Mouse (Mus musculus) gastrocnemius, postnatal 36 days (tissue): ENCODE results near the gene Sema4f. TPM values are rescaled to one million over a fixed set of nuclear protein-coding genes. Genes with fewer than 3 reads are reported as not detected.

Experiments used
- DNase-seq, 2 experiments: peaks; one replicate each; pipeline ENCODE4 v3.0.0; 2022
- intact Hi-C: fragments of 180-260 bp; cut with DNase I; formaldehyde crosslinking; loops from one replicate; pipeline ENCODE4 v1.15.1; 2025
- long read RNA-seq, 2 experiments: library from polyadenylated mRNA; stranded (forward); transcript quantifications; one replicate each; pipeline ENCODE4 v2.0.0; 2021
- total RNA-seq, 2 experiments: library from RNA; stranded (reverse); gene quantifications; 2 replicates each; pipeline ENCODE4 v1.2.3; 2021

The Sema4f gene
- total RNA-seq, result under 1 TPM; 0.10 to 0.15 TPM
- long read RNA-seq, experiment 1, partial matches to known transcripts, result 0 of 1 reads
- long read RNA-seq, experiment 1, other reads (novel, unspliced or antisense), result 0 of 1 reads
- long read RNA-seq, experiment 2, partial matches to known transcripts, result 0 of 1 reads
- long read RNA-seq, experiment 2, other reads (novel, unspliced or antisense), result 1 of 1 reads

DNA sequence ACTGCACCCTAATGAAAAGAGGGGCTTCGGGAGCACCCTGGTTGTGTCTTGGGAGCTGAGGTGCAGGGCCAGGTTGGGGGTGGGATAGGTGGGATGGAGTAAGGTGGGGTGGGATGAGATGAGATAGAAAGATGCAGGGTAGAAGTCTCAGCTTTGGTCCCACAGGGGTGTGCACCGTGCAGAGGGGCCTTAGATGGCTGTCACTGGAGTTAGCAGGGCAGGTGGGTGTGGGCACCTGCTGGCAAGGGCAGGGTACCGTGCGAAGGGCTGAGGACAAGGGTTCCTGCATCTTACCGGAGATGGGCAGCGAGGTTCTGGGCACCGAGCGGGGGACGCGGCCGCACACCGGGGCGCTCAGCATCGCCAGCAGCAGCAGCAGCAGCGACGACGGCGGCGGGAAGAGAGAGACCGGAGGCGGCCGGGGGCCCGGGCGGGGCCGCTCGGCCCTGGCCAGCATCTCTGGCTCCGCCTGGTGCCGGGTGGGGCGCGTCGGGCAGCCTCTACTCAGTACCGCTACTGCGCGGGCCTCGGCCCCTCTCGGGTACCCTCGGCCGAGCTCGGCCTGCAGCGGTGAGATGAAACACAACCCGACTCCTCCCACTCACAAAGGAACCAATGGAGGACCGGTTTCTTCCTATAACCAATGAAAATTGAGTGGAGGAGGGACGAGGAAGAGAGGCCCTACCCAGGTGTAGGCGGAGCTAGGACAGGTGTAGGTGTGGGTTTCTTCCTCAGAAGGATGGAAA lies at the start of gene Sema4f:
Gene Sema4f (minus strand): TSS at position 603 of the 746 bp plus-strand sequence.
- intact Hi-C loops, result no loop called here
- DNase-seq, result no peak

GRCm38 (mm10) chr6:82987411-82987971 lies 47.9 kb upstream of the Sema4f start:
- DNase-seq, result no peak
- intact Hi-C loops, result no loop called here

- DNase-seq, result no peak
- intact Hi-C loops, result loop anchor here (2.0 to 5.0 kb wide), 3 partner anchors 54 to 260 kb away; no protein-coding TSS in a partner anchor
Measured at GRCm38 (mm10) chr6:82971031-82971430, 31.5 kb upstream of the Sema4f start.

- DNase-seq, result no peak
- intact Hi-C loops, result loop anchor here (2.0 to 5.0 kb wide), 3 partner anchors 52 to 259 kb away; no protein-coding TSS in a partner anchor
Measured at GRCm38 (mm10) chr6:82969249-82970084, 29.9 kb upstream of the Sema4f start.

DNA sequence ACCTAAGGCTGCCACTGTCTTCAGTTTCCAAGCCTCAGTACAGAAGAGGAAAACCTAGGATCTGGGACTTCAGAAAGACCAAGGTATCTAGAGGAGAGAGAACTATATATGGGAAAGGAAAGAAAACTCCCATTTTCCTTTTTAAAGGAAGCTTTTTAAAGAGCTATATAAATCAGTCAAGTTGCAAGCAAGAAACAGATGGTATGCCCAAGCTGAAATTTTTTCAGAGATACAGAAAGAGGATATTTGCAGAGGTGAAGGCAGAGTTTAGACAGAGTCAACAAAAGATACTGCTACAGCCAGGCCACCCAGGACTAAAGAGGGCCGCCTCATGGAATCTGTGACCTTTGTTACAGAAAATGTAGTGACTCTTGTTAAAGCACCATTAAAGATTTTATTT lies 22.1 kb upstream of the Sema4f start:
- no peak for DNase-seq
- intact Hi-C loops, result no loop called here

- intact Hi-C loops, result no loop called here
- DNase-seq, result no peak
Measured at GRCm38 (mm10) chr6:82956553-82957251, 17.1 kb upstream of the Sema4f start.

DNA sequence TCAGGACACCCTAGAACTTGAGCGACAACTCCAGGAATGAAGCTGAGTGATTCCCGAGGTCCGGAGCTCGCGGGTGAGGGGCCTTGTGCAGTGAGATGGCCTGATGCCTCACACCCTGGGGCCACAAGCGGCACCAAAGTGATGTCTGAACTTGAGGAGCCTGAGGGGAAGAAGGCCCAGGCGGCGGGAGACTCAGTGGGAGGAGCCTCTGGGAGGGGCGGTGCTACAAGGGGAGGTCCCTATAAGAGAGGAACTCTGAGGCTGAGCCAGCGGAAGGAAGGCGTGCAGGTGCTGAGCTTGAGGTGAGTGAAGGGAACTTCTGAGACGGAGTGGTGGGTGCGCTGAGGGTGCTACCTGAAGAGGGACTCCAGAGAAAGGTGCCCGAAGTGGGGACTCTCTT lies 7.1 kb upstream of the Sema4f start, which contains the start of gene M1ap:
Gene M1ap (plus strand): TSS at position 252 of the 400 bp plus-strand sequence.
- intact Hi-C loops, result no loop called here
- DNase-seq, result no peak

DNA sequence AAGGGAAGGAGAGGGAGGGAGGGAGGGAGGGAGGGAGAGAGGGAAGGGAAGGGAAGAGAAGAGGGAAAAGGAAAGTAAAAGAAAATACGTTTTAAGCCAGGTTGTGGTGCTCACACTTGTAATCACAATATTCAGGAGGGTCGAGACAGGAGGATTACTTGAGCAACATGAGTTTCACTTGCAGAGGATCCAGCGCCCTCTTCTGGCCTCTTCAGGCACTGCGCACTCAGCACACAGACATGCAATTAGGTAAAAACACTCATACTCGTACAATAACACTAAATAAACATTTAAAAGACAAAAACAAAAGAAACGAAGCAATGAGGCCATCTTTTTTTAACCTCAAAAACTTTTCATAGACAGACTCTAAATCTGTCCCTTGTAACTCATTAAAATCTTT lies 6.2 kb upstream of the Sema4f start:
- intact Hi-C loops, result no loop called here
- no peak for DNase-seq

DNA sequence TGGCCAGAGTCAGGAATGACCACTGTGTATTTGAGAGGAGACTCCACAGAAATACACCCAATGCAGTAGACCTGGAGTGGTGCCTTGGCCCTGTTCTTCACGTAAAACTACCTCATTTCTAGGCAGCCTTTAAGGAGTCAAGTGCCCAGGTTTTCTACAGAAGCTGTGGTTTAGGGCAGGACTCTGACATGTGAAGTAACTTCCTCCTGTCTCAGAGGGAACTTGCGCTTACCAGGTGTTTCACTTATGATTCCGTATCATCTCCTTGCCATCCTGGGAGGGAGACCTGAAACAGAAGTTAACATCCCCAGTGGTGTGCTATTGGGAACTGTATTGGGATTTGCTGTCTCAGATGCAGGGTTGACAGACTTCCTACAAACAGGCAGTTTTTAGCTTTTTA lies 1.2 kb upstream of the Sema4f start:
- intact Hi-C loops, result no loop called here
- DNase-seq, result no peak

- intact Hi-C loops, result no loop called here
Measured at GRCm38 (mm10) chr6:82934616-82935230, 4.8 kb downstream of the Sema4f start.

DNA sequence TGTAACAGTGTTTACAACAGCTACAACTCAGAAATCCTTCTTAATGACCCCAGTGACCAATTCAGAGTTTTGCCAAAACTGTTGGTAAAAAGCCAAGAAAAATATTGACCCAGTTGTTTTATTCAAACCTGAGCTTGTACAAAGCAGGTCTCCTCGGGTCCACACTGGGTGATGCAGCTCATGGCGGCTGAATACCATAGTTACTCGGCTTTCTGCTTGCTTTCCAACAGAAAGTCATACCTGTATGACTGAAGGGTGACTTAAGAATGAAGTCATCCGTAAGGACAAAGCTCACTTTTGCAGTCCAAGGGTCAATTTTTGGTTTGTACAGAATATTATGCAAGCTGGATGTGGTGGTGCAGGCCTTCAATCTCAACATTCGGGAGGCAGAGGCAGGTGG lies 12.0 kb downstream of the Sema4f start:
- intact Hi-C loops, result no loop called here
- DNase-seq, result no peak

More at GRCm38 (mm10) chr6:82934616-82935230, 4.8 kb downstream of the Sema4f start:
- no peak for DNase-seq

DNA sequence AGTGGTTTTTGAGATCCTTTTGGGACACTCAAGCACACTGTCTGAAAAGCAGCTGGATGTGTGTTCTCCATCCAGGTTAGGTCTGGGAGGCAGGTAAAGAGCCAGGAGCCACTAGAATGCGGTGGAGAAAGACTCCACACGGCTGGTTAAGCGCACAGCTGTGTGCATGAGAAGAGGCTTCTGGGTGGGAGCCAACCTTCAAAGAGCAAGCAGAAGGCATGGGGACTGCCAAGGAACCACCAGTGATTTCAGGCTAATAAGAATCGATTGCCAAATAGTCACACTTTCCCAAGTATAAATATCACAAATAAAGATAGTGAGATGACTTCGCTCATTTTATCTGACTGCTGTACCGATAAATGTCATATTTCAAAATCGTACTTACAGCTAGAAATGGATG lies 13.0 kb downstream of the Sema4f start:
- intact Hi-C loops, result no loop called here
- no peak for DNase-seq

DNA sequence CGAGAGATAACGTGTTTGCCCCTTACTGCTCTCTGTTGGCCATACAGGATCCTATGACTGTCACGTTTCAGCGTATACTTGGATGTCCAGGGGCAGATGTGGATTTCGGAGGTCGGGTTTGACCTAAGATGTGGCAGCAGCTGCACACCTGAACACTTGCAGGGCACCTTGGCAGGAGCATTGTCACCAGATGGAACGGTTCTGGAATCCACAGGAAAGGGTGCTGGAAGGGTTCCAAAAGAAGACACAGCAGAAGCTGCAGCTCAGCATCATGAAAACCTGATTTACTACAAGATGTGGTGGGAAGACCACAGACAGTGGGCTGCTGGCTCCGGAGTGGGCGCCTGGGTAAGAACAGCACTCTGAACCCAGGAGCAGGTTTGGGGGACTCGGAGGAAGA lies 13.5 kb downstream of the Sema4f start:
- intact Hi-C loops, result no loop called here

GRCm38 (mm10) chr6:82925005-82925404 lies 14.6 kb downstream of the Sema4f start:
- DNase-seq, result no peak
- intact Hi-C loops, result no loop called here

More for the DNA sequence above, 13.5 kb downstream of the Sema4f start:
- no peak for DNase-seq

GRCm38 (mm10) chr6:82921426-82922224 lies 17.9 kb downstream of the Sema4f start:
- no peak for DNase-seq

DNA sequence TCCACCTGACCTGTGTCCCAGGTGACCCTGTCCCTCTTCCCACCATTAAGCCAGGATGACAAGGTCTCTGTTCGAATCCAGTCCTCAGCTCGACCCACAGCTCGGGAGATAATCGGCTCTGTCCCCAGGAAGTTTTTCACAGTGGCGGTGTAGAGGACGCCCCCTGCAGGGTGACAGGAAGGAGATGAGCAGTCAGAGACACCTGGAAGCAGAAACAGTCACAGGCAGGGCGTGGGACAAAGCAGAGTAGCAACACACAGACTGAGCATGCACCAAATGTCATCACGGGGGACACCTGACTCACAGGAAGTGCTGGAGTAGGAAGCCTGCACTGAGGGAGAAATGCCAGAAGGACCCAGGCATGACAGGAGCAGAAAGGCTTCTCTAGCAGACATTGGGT lies 20.0 kb downstream of the Sema4f start:
- intact Hi-C loops, result loop anchor here (5.0 kb wide), 1 partner anchor 53 kb away; no protein-coding TSS in a partner anchor
- DNase-seq, result no peak

More at GRCm38 (mm10) chr6:82921426-82922224, 17.9 kb downstream of the Sema4f start:
- intact Hi-C loops, result no loop called here

GRCm38 (mm10) chr6:82918371-82918770 lies 21.2 kb downstream of the Sema4f start:
- intact Hi-C loops, result loop anchor here (5.0 kb wide), 1 partner anchor 54 kb away; no protein-coding TSS in a partner anchor

DNA sequence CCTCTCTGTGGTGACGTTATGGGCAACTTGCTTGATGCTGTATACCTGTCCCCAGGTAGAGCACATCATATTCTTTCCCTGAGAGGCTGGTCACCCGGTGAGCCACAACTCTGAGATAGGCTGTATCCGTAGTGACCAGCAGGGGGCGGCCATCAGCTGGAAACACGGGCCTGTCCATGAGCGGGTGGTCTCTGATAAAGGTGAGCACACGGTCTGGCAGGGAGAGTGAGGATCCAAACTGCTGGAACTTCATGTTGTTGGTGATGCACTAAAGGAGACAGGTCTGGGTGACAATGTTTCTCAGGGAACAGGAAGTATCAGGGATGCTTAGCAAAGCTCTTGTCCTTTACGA lies 21.8 kb downstream of the Sema4f start:
- DNase-seq, result peak in 1 of 2 experiments; percentile 18

More at GRCm38 (mm10) chr6:82918371-82918770, 21.2 kb downstream of the Sema4f start:
- DNase-seq, result no peak

More for the DNA sequence above, 21.8 kb downstream of the Sema4f start:
- intact Hi-C loops, result loop anchor here (5.0 kb wide), 1 partner anchor 55 kb away; no protein-coding TSS in a partner anchor
